ENCODE assay signal across 1 mouse cellular context in the genomic region with DNA sequence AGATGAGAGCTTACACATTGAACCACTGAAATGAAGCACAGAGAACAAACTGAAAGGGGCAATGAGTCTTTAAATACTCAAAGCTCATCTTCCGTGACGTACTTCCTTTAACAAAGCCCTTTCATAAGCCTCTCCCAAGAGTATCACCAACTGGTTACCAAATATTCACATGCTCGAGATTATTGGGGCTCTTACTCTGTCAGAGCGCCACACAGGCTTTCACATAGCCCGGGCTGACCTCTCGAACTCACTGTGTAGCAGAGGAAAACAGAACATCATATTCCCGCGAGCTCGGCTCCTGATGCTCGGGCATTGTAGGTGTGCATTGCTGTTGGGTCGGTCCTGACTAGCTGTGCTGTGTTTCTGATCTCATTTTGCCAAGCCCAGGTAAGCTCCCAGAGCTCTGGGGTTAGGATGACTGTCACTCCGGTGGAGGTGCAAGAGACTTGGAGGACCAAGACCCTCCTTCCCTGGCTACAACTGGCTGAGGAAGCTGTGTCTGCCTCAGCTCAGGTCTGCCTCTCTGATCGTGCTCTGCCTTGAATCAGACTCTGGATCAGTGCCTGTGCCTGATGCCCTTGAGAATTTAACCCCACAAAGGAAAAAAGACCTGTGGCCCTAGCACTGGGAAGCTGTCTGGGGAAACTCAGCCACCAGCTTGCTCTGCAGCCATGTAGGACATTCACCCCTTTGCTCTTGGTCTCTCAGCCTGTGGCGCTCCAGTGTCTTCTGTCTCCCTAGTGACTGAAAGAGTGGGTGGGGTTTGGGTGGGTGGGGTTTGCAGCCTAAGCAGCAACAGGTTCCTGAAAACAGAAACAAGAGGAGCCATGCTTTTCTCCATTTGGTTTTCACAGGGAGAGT.
TF ChIP-seq lines count a peak whose summit lies in the region.

No protein-coding gene starts in this region.

TF ChIP-seq in CH12.LX, 34 proteins besides CTCF, POLR2A, EP300 and RAD21:
- peak; percentile 78 for TF ChIP-seq ETS1 (conservative IDR thresholded peaks at IDR 0.05; ENCODE audit: low read depth, low read length)
- no peak for TF ChIP-seq MAZ (IDR thresholded peaks at IDR 0.05; ENCODE audit: low read depth, low read length)
- TF ChIP-seq CHD1 (IDR thresholded peaks at IDR 0.05; ENCODE audit: low read depth, low read length), result no peak
- peak; percentile 42; the same call in 1 of the 2 replicates for TF ChIP-seq JUND (conservative IDR thresholded peaks at IDR 0.05; ENCODE audit: low read depth, low read length)
- peak; percentile 98 for TF ChIP-seq TBP (conservative IDR thresholded peaks at IDR 0.05; ENCODE audit: low read depth, low read length)
- 0 out of 2 replicates have a peak, but pooled peaks have one; percentile 19 for TF ChIP-seq MXI1 (IDR thresholded peaks at IDR 0.05; ENCODE audit: low read depth, low read length)
- peak; percentile 19; the same call in 1 of the 2 replicates for TF ChIP-seq MEF2A (IDR thresholded peaks at IDR 0.05; ENCODE audit: borderline replicate concordance, low read depth, low read length)
- TF ChIP-seq PAX5 (IDR thresholded peaks at IDR 0.05; ENCODE audit: low read length), result no peak
- TF ChIP-seq MYC (IDR thresholded peaks at IDR 0.05; ENCODE audit: low read depth, low read length), result no peak; the same call in none of the 2 replicates
- 0 out of 2 replicates have a peak, but pooled peaks have one; percentile 22 for TF ChIP-seq ELF1 (IDR thresholded peaks at IDR 0.05; ENCODE audit: low read depth, low read length)
- TF ChIP-seq SMC3 (IDR thresholded peaks at IDR 0.05; ENCODE audit: low read depth, low read length), result no peak
- peak; percentile 30; the same call in 1 of the 2 replicates for TF ChIP-seq HCFC1 (IDR thresholded peaks at IDR 0.05; ENCODE audit: low read depth, low read length)
- no peak for TF ChIP-seq JUN (IDR thresholded peaks at IDR 0.05; ENCODE audit: insufficient read depth, low read depth, low read length)
- TF ChIP-seq USF1 (IDR thresholded peaks at IDR 0.05; ENCODE audit: low read depth, low read length), result no peak
- TF ChIP-seq BHLHE40 (IDR thresholded peaks at IDR 0.05; ENCODE audit: low read depth, low read length), result peak; percentile 30; the same call in 1 of the 2 replicates
- TF ChIP-seq POLR2AphosphoS2 (IDR thresholded peaks at IDR 0.05; ENCODE audit: low read depth, low read length), result peak; percentile 89; the same call in 1 of the 2 replicates
- 0 out of 2 replicates have a peak, but pooled peaks have one; percentile 40 for TF ChIP-seq IRF4 (IDR thresholded peaks at IDR 0.05; ENCODE audit: low read depth, low read length)
- TF ChIP-seq TCF12 (IDR thresholded peaks at IDR 0.05; ENCODE audit: low read depth, low read length), result 0 out of 2 replicates have a peak, but pooled peaks have one; percentile 35
- TF ChIP-seq NELFE (IDR thresholded peaks at IDR 0.05; ENCODE audit: low read depth, low read length), result peak; percentile 82
- peak; percentile 7; the same call in 1 of the 2 replicates for TF ChIP-seq ZMIZ1 (IDR thresholded peaks at IDR 0.05; ENCODE audit: low read depth, low read length)
- no peak for TF ChIP-seq KAT2A (IDR thresholded peaks at IDR 0.05; ENCODE audit: insufficient replicate concordance, low read length)
- no peak for TF ChIP-seq ZKSCAN1 (IDR thresholded peaks at IDR 0.05; ENCODE audit: borderline replicate concordance, low read depth, low read length)
TF ChIP-seq in CH12.LX: peak in this region for 13.
